Mouse (Mus musculus): ENCODE data around the gene Snx21. TPM values are rescaled to one million over a fixed set of nuclear protein-coding genes. Genes with fewer than 3 reads are reported as not detected.

Snx21 gene
- total RNA-seq, 2 experiments from 2014 or later = 54.4 to 57.2 TPM

GRCm38 (mm10) chr2:164757841-164758240, 27.8 kb upstream of the Snx21 start:
- no peak for DNase-seq (ENCODE audit: extremely low spot score in 1 of 2, low spot score in 2 of 2)
- Histone ChIP-seq H3K27ac (no peak overlapping the region), H3K4me3 (no peak overlapping the region)
- intact Hi-C loops (cut with DNase I) = no loop called here
- no peak for TF ChIP-seq CTCF (IDR thresholded peaks at IDR 0.05)

GRCm38 (mm10) chr2:164758692-164759091, 26.9 kb upstream of the Snx21 start:
- no peak for TF ChIP-seq CTCF (IDR thresholded peaks at IDR 0.05)
- H3K4me3 ChIP-seq = no peak overlapping the region

GRCm38 (mm10) chr2:164760059-164760833, 25.4 kb upstream of the Snx21 start:
- DNase-seq (ENCODE audit: extremely low spot score in 1 of 2, low spot score in 2 of 2) = no peak
- no peak overlapping the region for H3K27ac ChIP-seq

More at GRCm38 (mm10) chr2:164758692-164759091, 26.9 kb upstream of the Snx21 start:
- DNase-seq (ENCODE audit: extremely low spot score in 1 of 2, low spot score in 2 of 2) = no peak
- intact Hi-C loops (cut with DNase I) = no loop called here
- H3K27ac ChIP-seq = no peak overlapping the region

GRCm38 (mm10) chr2:164761502-164761901, 24.1 kb upstream of the Snx21 start:
- no peak overlapping the region for H3K27ac ChIP-seq
- intact Hi-C loops (cut with DNase I) = no loop called here
- TF ChIP-seq CTCF (IDR thresholded peaks at IDR 0.05) = no peak
- DNase-seq (ENCODE audit: extremely low spot score in 1 of 2, low spot score in 2 of 2) = no peak
- H3K4me3 ChIP-seq = no peak overlapping the region

More at GRCm38 (mm10) chr2:164760059-164760833, 25.4 kb upstream of the Snx21 start:
- intact Hi-C loops (cut with DNase I) = no loop called here
- no peak for TF ChIP-seq CTCF (IDR thresholded peaks at IDR 0.05)
- no peak overlapping the region for H3K4me3 ChIP-seq

GRCm38 (mm10) chr2:164761971-164762370, 23.7 kb upstream of the Snx21 start:
- intact Hi-C loops (cut with DNase I) = no loop called here
- Histone ChIP-seq H3K27ac (no peak overlapping the region), H3K4me3 (no peak overlapping the region)
- TF ChIP-seq CTCF (IDR thresholded peaks at IDR 0.05) = no peak
- DNase-seq (ENCODE audit: extremely low spot score in 1 of 2, low spot score in 2 of 2) = no peak

GRCm38 (mm10) chr2:164762593-164762992, 23.0 kb upstream of the Snx21 start:
- DNase-seq (ENCODE audit: extremely low spot score in 1 of 2, low spot score in 2 of 2) = no peak
- H3K4me3 ChIP-seq = no peak overlapping the region
- intact Hi-C loops (cut with DNase I) = no loop called here
- TF ChIP-seq CTCF (IDR thresholded peaks at IDR 0.05) = no peak
- no peak overlapping the region for H3K27ac ChIP-seq

- DNase-seq (ENCODE audit: extremely low spot score in 1 of 2, low spot score in 2 of 2) = no peak
- H3K27ac ChIP-seq = peak overlapping the region; percentile 55
- H3K4me3 ChIP-seq = no peak overlapping the region
- TF ChIP-seq CTCF (IDR thresholded peaks at IDR 0.05) = no peak
- intact Hi-C loops (cut with DNase I) = no loop called here
These were observed 19.8 kb upstream of the Snx21 start for GRCm38 (mm10) chr2:164765841-164766240.

GRCm38 (mm10) chr2:164767812-164768540, 17.6 kb upstream of the Snx21 start:
- no peak for DNase-seq (ENCODE audit: extremely low spot score in 1 of 2, low spot score in 2 of 2)
- intact Hi-C loops (cut with DNase I) = no loop called here
- Histone ChIP-seq H3K4me3 (no peak overlapping the region), H3K27ac (no peak overlapping the region)
- no peak for TF ChIP-seq CTCF (IDR thresholded peaks at IDR 0.05)

- TF ChIP-seq CTCF (IDR thresholded peaks at IDR 0.05) = peak; percentile 26
- intact Hi-C loops (cut with DNase I) = no loop called here
- peak; percentile 97 to 98 for DNase-seq (ENCODE audit: extremely low spot score in 1 of 2, low spot score in 2 of 2)
- Histone ChIP-seq H3K4me3 (peak within 1 kb of the TSS; percentile 66), H3K27ac (no peak within 1 kb of the TSS)
These were observed 16.2 kb upstream of the Snx21 start, which contains the start of gene Ube2c for GRCm38 (mm10) chr2:164769258-164770037. Ube2c (plus strand) TSS chr2:164769898.

GRCm38 (mm10) chr2:164770279-164770678, 15.3 kb upstream of the Snx21 start:
- Histone ChIP-seq H3K27ac (no peak overlapping the region), H3K4me3 (no peak overlapping the region; the same call in 1 of the 2 replicates)
- intact Hi-C loops (cut with DNase I) = no loop called here
- DNase-seq (ENCODE audit: extremely low spot score in 1 of 2, low spot score in 2 of 2) = no peak
- no peak for TF ChIP-seq CTCF (IDR thresholded peaks at IDR 0.05)

GRCm38 (mm10) chr2:164771123-164771522, 14.5 kb upstream of the Snx21 start:
- Histone ChIP-seq H3K4me3 (no peak overlapping the region), H3K27ac (no peak overlapping the region)
- no peak for TF ChIP-seq CTCF (IDR thresholded peaks at IDR 0.05)
- intact Hi-C loops (cut with DNase I) = no loop called here
- no peak for DNase-seq (ENCODE audit: extremely low spot score in 1 of 2, low spot score in 2 of 2)

Measured in left cerebral cortex, adult 2 months (tissue).